13 mouse cellular contexts compared by ENCODE assay signal in genomic region chr11:115314249-115314648, GRCm38 (mm10). TPM values are rescaled to one million over a fixed set of nuclear protein-coding genes. Genes with fewer than 3 reads are reported as not detected.
DNase-seq lines count a peak whose midpoint lies in the region; ATAC-seq and TF ChIP-seq lines count a peak whose summit lies in the region.
"Had no signal": no experiment of that assay in that cellular context is flagged by ENCODE, and none has a peak within 500 bp of the region (broad histone marks: within the 10 kb centered on the region; RNA-seq: fewer than 3 reads in every experiment).

No protein-coding gene starts in this region.

- peaks cover 46% of the 10 kb centered on the region for H3K27me3 ChIP-seq in kidney, postnatal 0 days (ENCODE audit: insufficient read depth, low read length)

- DNase-seq in cerebellum, postnatal 10 days = peak; percentile 38 to 58
- DNase-seq in cerebellum, adult 18-20 months = no peak
- peak; percentile 44 for DNase-seq in kidney, postnatal 0 days (ENCODE audit: low spot score)
- no peak for DNase-seq in kidney, postnatal 10 days
- peak; percentile 40 for DNase-seq in A20 (ENCODE audit: low read depth, low spot score)
- no peak for DNase-seq in thymus, postnatal 36 days
- DNase-seq in thymus, postnatal 4 days = no peak
- DNase-seq: lung, postnatal 36 days had no signal

- ATAC-seq in kidney, postnatal 0 days (replicated peaks; ENCODE audit: low FRiP score, low read depth) = no peak

- H3K9ac ChIP-seq in kidney, postnatal 0 days (ENCODE audit: low read depth, low read length) = no peak overlapping the region
- H3K9ac ChIP-seq: kidney, embryonic 15.5 days; limb, embryonic 13.5 days had no signal

- no peak overlapping the region for H3K27ac ChIP-seq in kidney, postnatal 0 days
- H3K27ac ChIP-seq in cortical plate, adult 2 months (ENCODE audit: insufficient read depth, low read length) = no peak overlapping the region
- H3K27ac ChIP-seq: heart, embryonic 10.5 days; kidney, embryonic 15.5 days; limb, embryonic 13.5 days had no signal

- no peak overlapping the region for H3K4me3 ChIP-seq in kidney, postnatal 0 days (replicated peaks; ENCODE audit: low read depth, low read length)
- H3K4me3 ChIP-seq in cortical plate, adult 2 months (ENCODE audit: insufficient read depth, low read length) = no peak overlapping the region
- H3K4me3 ChIP-seq: heart, embryonic 10.5 days; kidney, embryonic 15.5 days; limb, embryonic 13.5 days had no signal

- no peaks in the 10 kb centered on the region; the same call in 1 of the 2 replicates for H3K4me1 ChIP-seq in kidney, postnatal 0 days (replicated peaks; ENCODE audit: insufficient read depth, low read length)
- H3K4me1 ChIP-seq in cortical plate, adult 2 months (ENCODE audit: control insufficient read depth, insufficient read depth, low read length) = no peaks in the 10 kb centered on the region
- H3K4me1 ChIP-seq: limb, embryonic 13.5 days had no signal

- H3K9me3 ChIP-seq in kidney, postnatal 0 days (replicated peaks; ENCODE audit: low read length) = no peaks in the 10 kb centered on the region
- H3K9me3 ChIP-seq: heart, embryonic 10.5 days; kidney, embryonic 15.5 days; limb, embryonic 13.5 days had no signal

- no peak for TF ChIP-seq POLR2A in cortical plate, adult 2 months (IDR thresholded peaks at IDR 0.05; ENCODE audit: extremely low read depth, insufficient read depth, low read length)

- WGBS in kidney, postnatal 0 days = 42% methylated on average over 2 of the region's 2 CpGs

- no peak overlapping the region for H3K4me2 ChIP-seq in kidney, postnatal 0 days (ENCODE audit: low read length)
- H3K4me2 ChIP-seq: kidney, embryonic 15.5 days; limb, embryonic 13.5 days had no signal

- peak; percentile 55 for TF ChIP-seq CTCF in kidney, postnatal 0 days (IDR thresholded peaks at IDR 0.05; ENCODE audit: low read depth)
- TF ChIP-seq CTCF in cortical plate, adult 2 months (IDR thresholded peaks at IDR 0.05; ENCODE audit: extremely low read depth, insufficient read depth, low read length) = 0 out of 2 replicates have a peak, but pooled peaks have one; percentile 24

- H3K36me3 ChIP-seq in kidney, postnatal 0 days (ENCODE audit: insufficient read depth, low read length) = no peaks in the 10 kb centered on the region
- H3K36me3 ChIP-seq: heart, embryonic 10.5 days; kidney, embryonic 15.5 days; limb, embryonic 13.5 days had no signal

RNA-seq across cellular contexts. Expression of gene Otop2, which starts 7.3 kb away (rescaled TPM):
- not detected in 2 replicates for polyA plus RNA-seq in kidney, postnatal 0 days (2015; fragmentation: Nextera tagmentation; extraction: Ambion mirVana)
- polyA plus RNA-seq in cortical plate, adult 2 months (2012; rRNA removed) = 2.2 and 3.4 TPM in 2 replicates
- polyA plus RNA-seq: heart, embryonic 10.5 days; hindbrain, embryonic 11.5 days; limb, embryonic 13.5 days had no signal

RNA-seq across cellular contexts. Expression of gene Ush1g, which starts 7.6 kb away (rescaled TPM):
- polyA plus RNA-seq in kidney, postnatal 0 days (2015; fragmentation: Nextera tagmentation; extraction: Ambion mirVana) = 0.05 TPM in 1 of 2 replicates, not detected in the other
- polyA plus RNA-seq in cortical plate, adult 2 months (2012; rRNA removed) = 0.40 and 0.44 TPM in 2 replicates
- polyA plus RNA-seq: kidney, embryonic 15.5 days; limb, embryonic 13.5 days had no signal

RNA-seq across cellular contexts. Expression of gene Fads6, which starts 16.8 kb away (rescaled TPM):
- 0.92 and 1.1 TPM in 2 replicates for polyA plus RNA-seq in kidney, postnatal 0 days (2015; fragmentation: Nextera tagmentation; extraction: Ambion mirVana)
- polyA plus RNA-seq in cortical plate, adult 2 months (2012; rRNA removed) = 14.0 and 15.3 TPM in 2 replicates

RNA-seq across cellular contexts. Expression of gene Otop3, which starts 20.3 kb away (rescaled TPM):
- not detected in 2 replicates for polyA plus RNA-seq in kidney, postnatal 0 days (2015; fragmentation: Nextera tagmentation; extraction: Ambion mirVana)
- polyA plus RNA-seq in cortical plate, adult 2 months (2012; rRNA removed) = 0.06 TPM in 1 of 2 replicates, not detected in the other
- polyA plus RNA-seq: kidney, embryonic 15.5 days; limb, embryonic 13.5 days had no signal

RNA-seq across cellular contexts. Expression of gene Fdxr, which starts 37.4 kb away (rescaled TPM):
- polyA plus RNA-seq in kidney, postnatal 0 days (2015; fragmentation: Nextera tagmentation; extraction: Ambion mirVana) = 10.0 and 12.2 TPM in 2 replicates
- 32.6 and 33.4 TPM in 2 replicates for polyA plus RNA-seq in cortical plate, adult 2 months (2012; rRNA removed)

Comparison
In these comparisons a context has a peak if more than half of its experiments do, and no peak if none do; other contexts are left out.
1. DNase-seq: peak in cerebellum, postnatal 10 days (2 of 2), kidney, postnatal 0 days (single experiment) and A20 (single experiment); none in cerebellum, adult 18-20 months (0 of 2), kidney, postnatal 10 days (single experiment), thymus, postnatal 36 days (0 of 2) and thymus, postnatal 4 days (single experiment).